Mouse (Mus musculus): Measurements from ENCODE around the gene Ngdn. TPM values are rescaled to one million over a fixed set of nuclear protein-coding genes. Genes with fewer than 3 reads are reported as not detected.
"Not testable (repeated sequence)": the region's sequence is repeated elsewhere in the genome, so short reads cannot be mapped to it uniquely, and the experiment has no call there.

The Ngdn gene
- total RNA-seq, 2 experiments from 2014 or later: 26.0 to 27.0 TPM

DNA sequence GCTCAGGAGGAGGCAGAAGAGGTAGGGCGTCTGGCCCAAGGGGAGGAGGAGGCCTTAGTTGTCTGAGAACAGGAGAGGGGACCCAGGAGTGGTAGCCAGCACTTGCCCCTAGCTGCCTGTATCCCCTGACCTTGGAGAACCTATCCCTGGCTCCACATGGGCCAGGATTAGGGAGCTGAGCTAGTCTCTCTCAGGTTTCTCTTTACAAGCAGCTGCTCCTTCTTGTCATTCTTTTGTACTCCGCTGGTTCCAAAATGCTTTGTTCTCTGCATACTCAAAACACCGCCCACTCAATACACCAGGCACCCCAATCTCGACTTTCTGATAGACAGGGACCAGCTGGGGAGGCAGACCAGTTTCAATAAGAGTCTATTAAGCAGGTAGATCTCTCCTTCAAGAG, 18.0 kb upstream of the Ngdn start:
- DNase-seq (ENCODE audit: low spot score): no peak
- intact Hi-C loops (cut with DNase I): no loop called here

DNA sequence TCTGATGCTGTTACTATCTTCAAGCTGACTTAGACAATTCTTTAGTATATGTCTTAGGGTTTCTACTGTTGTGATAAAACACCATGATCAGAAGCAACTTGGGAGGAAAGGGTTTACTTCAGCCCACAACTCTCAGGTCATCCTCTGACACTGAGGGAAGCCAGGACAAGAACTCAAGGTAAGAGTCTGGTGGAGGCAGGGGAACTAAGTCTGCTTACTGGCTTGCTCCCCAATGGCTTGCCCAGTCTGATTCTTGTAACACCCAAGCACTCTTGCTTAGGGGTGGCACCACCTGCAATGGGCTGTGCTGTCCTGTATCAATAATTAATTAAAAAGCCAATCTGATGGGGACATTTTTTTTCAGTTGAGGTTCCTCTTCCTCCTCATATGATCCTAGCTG, 16.6 kb upstream of the Ngdn start:
- intact Hi-C loops (cut with DNase I): no loop called here
- DNase-seq (ENCODE audit: low spot score): no peak

DNA sequence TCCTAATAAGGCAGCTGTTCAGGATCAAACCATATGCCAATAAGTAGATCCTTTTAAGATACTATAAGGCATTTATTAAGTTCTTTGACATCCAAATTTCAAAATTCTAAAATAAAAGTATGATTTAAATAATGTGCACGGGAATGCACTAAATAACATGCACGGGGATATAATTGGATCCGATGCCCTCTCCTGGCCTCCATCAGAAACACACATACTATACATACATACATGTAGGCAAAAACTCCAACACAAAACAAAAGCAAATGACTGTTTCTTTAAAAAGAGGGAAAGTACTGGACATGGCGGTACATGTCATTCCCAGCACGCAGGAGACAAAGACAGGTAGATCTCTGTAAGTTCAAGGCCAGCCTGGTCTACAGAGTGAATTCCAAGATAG, 15.4 kb upstream of the Ngdn start:
- DNase-seq (ENCODE audit: low spot score); intact Hi-C loops (cut with DNase I): not testable (repeated sequence)

DNA sequence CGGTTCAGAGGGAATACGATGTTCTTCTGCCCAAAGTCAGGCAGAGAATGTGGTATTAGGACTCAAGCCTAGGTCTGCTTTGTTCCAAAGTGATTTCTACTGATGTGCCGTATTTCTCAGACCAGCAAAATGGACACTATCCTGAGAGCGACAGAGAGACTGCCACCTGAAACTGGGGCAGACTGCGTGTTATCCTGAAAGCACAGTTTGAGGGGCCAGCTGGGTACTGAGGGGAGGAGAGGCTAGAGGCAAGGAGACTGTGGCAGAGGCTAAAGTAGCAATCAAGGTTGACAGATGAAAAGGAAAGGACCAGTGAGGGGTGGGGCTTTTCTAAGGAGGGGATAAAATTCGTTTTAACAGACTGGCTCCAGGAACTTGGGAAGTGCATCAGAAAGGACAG, 14.4 kb upstream of the Ngdn start:
- DNase-seq (ENCODE audit: low spot score): no peak
- intact Hi-C loops (cut with DNase I): no loop called here

DNA sequence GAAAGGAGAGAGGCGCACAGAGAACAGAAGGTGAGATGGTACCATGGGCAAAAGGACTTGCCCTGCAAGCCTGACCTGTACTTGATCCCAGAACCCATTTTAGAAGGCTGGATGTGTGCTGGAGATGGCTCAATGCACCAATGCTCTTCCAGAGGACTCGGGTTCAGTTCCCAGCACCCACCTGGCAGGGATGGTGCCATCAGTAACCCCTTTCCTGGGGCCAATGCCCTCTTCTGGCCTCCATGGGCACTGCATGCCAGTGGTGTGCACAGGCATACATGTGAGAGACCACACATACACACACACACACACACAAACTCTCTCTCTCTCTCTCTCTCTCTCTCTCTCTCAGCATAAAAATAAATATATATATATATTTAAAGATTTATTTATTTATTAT, 13.8 kb upstream of the Ngdn start:
- intact Hi-C loops (cut with DNase I): no loop called here
- DNase-seq (ENCODE audit: low spot score): no peak

DNA sequence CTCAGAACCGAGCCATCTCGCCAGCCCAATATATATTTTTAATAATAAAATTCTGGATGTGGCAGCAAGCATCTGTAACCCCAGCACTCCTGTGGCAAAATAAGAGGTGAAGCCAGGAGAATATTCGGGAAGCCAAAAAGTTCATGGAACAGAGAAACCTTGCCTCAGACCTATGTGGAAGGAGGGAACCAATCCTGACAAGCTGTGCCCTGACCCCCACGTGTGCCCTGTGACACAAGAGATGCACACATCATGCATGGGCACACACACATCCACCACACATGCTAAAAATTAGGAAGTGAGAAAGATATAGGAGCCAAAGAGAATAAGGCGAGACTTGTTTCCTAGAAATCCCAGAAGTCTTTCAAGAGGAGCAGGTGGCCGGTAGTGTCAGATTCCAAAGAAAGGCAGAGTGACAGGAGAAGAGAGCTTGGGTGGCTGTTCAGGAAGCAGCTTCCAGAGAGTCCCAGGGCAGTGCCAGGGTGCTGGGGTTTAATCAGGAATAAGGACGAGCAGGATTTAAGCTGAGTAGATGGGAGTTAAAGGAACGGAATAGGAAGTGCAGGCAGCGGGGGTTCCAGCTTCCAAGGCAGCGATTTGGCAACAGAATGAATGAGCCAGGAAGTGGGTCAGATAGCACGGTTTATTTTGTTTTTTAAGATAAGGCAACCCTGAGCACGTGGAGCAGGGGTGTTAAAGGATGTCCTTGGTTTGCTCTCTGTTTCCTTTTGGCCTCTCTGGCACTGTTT, 13.1 kb upstream of the Ngdn start:
- no peak for DNase-seq (ENCODE audit: low spot score)
- intact Hi-C loops (cut with DNase I): no loop called here

DNA sequence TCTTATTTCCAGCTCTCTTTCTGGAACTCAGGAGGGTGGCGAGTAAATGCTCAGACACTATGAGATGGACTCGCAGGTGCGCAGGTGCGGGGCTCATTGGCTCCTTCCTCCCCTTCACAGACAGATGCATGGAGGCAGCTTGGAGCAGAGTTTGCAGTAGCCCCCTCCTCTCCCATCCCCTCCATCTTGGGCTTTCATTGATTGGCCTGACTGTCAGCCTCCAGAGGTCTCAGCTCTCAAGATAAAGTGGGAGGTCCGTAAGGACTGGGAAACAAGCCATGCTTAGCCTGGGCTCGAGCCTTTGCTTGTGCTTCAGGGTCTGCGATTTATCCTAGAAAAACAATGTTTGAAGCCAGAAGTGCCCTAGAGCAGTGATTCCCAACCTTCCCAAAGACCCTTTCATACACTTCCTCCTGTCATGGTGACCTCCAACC, 12.6 kb upstream of the Ngdn start:
- intact Hi-C loops (cut with DNase I): no loop called here
- no peak for DNase-seq (ENCODE audit: low spot score)

DNA sequence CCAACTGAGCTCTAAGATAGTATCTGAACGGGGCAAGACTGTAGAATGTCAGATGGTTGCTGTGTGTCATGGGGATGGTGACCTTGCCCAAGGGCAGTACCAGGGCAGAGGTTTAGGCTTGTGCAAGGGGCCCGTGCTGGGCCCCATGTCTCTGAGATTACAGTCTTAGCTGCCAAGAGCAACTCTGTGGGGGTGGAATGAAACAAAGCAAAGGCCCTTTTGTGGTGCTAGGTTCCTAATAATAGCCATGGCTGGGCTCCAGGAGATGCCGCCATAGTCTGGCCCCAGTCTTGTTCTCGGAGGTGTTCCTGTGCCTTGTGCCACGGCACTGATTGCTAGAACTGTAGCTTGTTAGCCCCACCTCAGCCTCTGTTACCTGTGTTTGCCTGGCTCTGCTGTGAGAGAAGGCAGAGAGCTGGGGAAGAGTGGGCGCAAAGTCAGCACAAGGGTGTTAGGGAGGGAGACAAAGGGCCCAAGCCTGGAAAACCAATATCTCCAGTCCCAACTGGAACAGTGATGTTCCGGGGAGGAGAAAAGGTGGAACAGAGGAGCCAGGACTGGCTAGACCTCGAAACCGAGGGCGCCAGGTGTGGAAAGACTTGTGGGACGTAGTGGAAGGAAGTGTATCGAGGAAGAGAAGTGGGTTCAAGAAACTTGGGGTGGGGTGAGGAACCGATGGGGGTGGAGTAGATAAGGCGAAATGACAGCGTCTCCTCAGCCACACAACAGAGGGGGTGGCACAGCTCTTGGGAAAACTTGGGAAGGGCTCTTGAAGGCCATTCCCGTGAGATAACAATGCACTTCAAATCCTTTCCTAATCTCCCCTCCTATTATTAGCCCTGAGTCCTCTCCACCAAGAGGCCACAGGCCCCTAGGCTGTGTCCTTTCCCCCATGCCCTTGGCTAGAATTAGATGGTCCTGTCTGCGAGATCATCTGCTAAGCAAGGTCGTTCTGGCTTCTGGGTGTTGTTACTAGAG, 11.1 kb upstream of the Ngdn start:
- DNase-seq (ENCODE audit: low spot score): peak; percentile 44
- intact Hi-C loops (cut with DNase I): no loop called here

DNA sequence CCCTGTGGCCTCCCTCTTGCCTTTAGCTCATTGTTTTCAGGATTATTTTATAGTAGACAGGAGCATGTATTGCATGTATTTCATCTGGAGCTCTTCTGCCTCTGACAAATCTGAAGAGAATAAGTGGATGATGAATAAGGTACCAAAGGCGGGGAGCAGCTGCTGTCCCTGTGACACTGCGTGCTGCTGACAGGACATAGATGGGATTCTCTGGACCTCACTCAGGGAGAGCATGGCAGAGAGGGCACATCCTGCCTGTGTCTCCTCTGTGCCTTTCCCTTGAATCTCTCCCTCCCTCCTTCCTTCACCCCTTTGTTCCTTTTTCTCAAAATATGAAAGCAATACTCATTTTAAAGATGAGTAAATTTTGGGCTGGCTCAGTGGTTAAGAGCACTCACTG, 9.7 kb upstream of the Ngdn start:
- DNase-seq (ENCODE audit: low spot score): no peak
- intact Hi-C loops (cut with DNase I): no loop called here

DNA sequence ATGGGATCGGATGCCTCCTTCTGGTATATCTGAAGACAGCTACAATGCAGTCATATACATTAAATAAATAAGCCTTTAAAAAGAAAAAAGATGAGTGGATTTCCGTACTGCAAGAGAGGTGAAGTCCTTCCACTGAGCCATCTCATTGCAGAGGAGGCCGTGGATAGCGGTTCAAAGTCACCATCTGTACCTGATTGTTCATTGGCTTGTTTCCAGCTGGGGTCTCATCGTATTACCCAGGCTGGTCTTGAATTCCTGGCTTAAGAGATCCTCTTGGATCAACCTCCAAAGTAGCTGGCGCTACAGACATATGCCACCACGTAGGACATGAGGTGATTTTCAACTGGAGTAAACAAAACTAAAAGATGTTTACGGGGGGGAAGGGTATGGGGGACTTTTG, 9.3 kb upstream of the Ngdn start:
- intact Hi-C loops (cut with DNase I): no loop called here
- DNase-seq (ENCODE audit: low spot score): no peak

DNA sequence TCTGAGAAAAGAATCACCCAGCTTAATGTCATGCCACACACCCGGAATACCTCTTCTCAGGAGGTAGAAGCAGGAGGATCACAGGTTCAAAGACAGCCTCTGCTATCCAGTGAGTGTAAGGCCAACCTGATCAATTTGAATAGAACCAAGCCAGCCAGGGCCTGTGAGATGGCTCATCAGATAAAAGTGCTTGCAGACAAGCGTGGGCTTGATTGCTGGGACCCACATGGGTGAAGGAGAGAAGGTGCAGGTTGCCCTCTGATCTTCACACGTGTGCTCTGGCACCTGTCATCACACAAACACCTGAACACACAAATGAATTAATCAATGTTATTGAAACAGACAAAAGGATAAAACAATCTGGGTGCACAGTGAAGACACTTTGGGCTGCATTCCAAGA, 8.7 kb upstream of the Ngdn start:
- DNase-seq (ENCODE audit: low spot score): no peak
- intact Hi-C loops (cut with DNase I): no loop called here

DNA sequence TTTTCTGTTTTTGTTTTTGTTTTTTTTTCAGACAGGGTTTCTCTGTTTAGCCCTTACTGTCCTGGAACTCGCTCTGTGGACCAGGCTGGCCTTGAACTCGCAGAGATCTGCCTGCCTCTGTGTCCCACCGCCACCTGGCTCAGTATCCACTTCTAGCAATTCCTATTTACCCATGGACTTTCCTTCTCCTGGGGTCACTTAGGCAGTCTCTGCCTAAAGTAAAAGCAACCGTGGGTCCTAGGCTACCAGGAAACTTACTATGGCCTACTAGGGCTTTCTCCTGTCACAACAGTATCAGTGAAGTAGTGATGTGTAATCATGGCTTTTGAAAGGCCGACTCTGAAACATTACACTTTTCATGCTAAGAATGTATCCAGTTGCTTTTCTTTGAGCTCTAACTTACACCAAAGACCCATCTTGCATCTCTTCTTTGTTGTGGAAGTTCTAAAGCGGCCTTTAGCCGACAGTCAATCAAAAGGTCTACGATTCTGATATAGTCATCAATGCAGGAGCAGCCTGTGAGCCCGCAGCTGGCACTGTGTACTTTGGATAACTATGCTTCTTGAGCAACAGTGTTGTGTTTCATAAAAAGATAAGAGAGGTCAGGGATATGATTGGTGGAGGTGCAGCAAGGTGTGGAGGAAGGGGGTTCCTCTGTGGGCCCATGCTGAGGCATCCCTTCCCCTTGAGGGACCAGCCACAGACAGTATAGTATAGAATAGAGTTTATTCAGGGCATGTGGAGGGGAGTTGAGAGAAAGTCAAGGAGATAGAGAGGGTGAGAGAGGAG, 7.9 kb upstream of the Ngdn start:
- intact Hi-C loops (cut with DNase I): no loop called here
- no peak for DNase-seq (ENCODE audit: low spot score)

DNA sequence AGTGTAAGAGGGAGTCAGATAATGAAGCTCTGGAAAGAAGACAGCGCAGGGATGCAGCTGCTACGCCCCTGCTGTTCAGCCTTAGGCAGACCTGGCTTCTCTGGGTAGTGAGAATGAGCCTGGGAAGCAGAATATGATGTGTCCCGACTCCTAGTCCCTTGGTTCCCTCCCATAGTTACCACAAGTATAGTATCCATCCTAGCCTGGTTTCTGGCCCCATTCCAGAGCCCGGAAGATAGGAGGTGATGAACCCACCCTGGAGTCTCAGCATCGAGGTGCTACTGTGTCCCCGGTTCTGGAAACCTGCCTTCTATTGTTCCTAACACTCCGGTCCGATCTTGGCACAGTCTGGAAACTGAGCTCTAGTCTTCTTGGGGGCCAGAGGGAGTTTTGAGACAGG, 6.8 kb upstream of the Ngdn start:
- intact Hi-C loops (cut with DNase I): no loop called here
- DNase-seq (ENCODE audit: low spot score): no peak

DNA sequence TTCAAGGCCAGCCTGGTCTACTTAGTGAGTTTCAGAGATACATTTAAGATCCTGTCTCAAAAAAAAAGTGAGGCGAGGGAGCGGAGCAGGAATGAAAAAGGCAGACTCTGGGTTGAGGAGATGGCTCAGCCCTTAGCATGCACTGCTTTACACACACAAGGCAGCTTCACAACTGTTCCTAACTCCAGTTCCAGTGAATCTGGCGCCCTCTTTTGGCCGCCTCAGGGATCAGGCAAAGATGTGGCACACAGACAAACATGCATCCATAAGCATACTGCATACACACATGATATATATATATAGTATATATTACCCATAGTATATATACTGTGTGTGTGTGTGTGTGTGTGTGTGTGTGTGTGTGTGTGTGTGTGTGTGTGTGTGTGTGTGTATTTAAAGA, 4.1 kb upstream of the Ngdn start:
- intact Hi-C loops (cut with DNase I): loop anchor here (5.0 kb wide), 1 partner anchor 164 kb away; no protein-coding TSS in a partner anchor
- no peak for DNase-seq (ENCODE audit: low spot score)

DNA sequence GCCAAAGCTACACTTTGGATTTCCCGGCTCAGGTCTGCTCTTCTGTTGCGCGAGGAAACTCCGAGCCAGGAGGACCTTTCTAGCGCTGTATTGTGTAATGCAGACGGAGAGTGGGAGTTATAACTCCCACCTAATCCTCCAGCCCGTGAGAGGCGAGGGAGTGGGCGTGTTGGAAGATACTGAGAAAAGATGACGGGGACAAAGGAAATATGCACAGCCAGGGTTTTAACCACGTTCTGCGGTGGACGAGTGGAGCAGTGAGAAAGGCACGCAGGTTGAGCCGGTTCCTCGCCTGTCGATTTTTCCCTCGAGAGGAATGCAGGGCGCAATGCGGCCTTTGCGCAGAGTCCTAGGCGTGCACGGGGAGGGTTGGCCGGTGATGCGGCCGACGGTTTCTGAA, 663 bp upstream of the Ngdn start:
- intact Hi-C loops (cut with DNase I): loop anchor here (2.0 to 5.0 kb wide), 3 partner anchors 74 to 167 kb away; no protein-coding TSS in a partner anchor
- DNase-seq (ENCODE audit: low spot score): no peak

DNA sequence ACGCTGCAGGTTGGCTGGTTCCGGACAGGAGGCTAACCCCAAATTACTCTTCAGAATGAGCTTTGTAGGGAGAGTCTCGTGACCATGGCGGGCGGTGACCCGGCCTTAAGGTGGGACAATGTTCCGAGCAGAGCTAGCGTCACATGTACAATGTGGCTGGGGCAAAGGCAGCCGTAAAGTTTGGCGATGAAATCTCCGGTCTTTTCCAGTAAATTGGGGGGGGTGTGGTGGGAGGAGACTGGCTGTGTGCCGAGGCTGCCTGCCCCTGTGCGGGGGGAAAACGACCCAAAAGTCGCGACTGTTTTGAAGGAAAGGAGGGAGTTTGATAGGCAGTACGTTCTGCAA, 485 bp downstream of the Ngdn start:
- intact Hi-C loops (cut with DNase I): loop anchor here (2.0 kb wide), 2 partner anchors 75 to 115 kb away; no protein-coding TSS in a partner anchor

DNA sequence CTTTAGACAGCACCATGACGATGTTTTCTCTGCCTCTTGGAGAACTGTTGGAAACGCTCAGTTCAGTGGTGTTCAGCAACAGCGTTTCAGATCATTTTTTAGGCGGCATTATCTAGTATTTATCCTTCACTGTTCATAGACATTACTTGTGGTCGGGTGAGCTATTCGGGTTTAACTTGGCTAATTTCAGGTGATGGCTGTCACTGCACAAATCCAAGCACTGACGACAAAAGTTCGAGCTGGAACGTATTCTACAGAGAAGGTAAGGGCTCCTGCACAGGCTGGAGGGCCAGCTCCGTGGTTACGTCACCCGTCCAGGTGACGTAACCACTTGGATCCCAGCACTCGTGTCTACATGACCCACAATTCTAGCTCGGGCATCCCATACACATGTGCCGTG, 1.6 kb downstream of the Ngdn start:
- DNase-seq (ENCODE audit: low spot score): no peak
- intact Hi-C loops (cut with DNase I): no loop called here

More for the DNA sequence above, 485 bp downstream of the Ngdn start:
- DNase-seq (ENCODE audit: low spot score): no peak

DNA sequence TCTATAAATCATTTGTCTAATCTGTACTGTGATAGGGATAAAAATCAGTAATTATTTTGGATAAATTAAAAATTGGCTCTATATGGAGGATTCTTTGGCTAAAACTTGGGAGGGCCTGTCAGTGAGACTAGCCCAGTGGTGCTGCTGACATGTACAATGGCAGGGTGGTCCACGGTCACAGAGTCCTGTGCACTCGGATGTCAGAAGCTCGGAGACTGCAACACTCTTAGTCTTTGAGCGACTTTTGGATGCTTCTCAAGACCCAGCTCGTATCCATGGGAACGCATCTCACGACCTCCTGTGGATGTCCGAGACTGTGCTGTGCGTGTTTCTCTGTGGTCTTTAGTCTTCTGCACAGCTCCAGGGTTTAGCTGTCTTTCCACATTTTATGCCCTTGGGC, 5.1 kb downstream of the Ngdn start:
- intact Hi-C loops (cut with DNase I): no loop called here
- DNase-seq (ENCODE audit: low spot score): no peak

DNA sequence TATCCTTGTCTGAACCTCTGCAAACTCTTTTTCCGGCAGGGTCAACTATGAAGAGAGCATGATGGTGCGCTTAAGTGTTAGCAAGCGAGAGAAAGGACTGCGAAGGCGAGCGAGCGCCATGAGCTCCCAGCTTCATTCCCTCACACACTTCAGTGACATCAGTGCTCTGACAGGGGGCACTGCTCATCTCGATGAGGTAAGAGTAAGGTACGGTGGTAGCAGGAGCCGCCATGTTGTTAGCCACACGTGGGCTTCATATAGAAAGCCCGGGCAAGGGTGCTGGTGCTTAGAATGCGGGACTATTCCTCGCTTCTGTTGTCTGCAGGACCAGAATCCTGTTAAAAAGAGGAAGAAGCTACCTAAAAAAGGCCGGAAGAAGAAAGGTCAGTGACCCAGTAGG, 7.8 kb downstream of the Ngdn start:
- no peak for DNase-seq (ENCODE audit: low spot score)
- intact Hi-C loops (cut with DNase I): no loop called here

DNA sequence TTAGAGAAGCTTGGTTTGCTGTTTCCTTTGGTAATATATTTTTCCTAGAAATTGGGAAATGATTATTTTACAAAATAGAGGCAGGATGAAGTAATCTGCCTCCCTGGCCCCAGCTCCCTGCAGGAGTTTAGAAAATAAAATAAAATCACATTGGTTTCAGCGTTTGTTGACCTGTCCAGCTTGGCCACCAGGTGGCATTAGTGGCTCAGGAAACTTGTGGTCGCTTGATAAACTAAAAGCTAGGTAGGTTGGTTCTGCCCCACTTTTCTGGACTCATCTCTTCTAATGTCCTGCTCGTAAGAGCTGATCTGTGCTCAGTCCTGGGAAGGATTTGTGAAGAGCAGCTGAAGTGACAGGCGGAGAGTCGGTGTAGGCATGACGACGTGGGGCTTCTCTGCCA, 9.0 kb downstream of the Ngdn start:
- intact Hi-C loops (cut with DNase I): loop anchor here (1.0 kb wide), 2 partner anchors 55 to 73 kb away; no protein-coding TSS in a partner anchor

More for the DNA sequence above, 9.0 kb downstream of the Ngdn start:
- DNase-seq (ENCODE audit: low spot score): no peak

Measured in heart, postnatal 25 days (tissue).